23 mouse cellular contexts compared by ENCODE assay signal in genomic region chr14:48607131-48607530, GRCm38 (mm10).
DNase-seq lines count a peak whose midpoint lies in the region; ATAC-seq and TF ChIP-seq lines count a peak whose summit lies in the region.
"Had no signal": no experiment of that assay in that cellular context is flagged by ENCODE, and none has a peak within 500 bp of the region (broad histone marks: within the 10 kb centered on the region; RNA-seq: fewer than 3 reads in every experiment).

No protein-coding gene starts in this region.

- H3K4me1 ChIP-seq in forebrain, embryonic 12.5 days: peaks cover 7% of the 10 kb centered on the region
- peaks cover 6% of the 10 kb centered on the region for H3K4me1 ChIP-seq in forebrain, embryonic 16.5 days (replicated peaks; ENCODE audit: control insufficient read depth, insufficient read depth, low read length)
- H3K4me1 ChIP-seq in hindbrain, embryonic 12.5 days: peaks cover 5% of the 10 kb centered on the region; the same call in 1 of the 2 replicates
- no peaks in the 10 kb centered on the region for H3K4me1 ChIP-seq in hindbrain, embryonic 11.5 days (replicated peaks; ENCODE audit: control insufficient read depth, insufficient read depth, low read length)
- H3K4me1 ChIP-seq in liver, postnatal 0 days (ENCODE audit: insufficient read depth): no peaks in the 10 kb centered on the region
- no peaks in the 10 kb centered on the region for H3K4me1 ChIP-seq in intestine, embryonic 16.5 days (ENCODE audit: control insufficient read depth, insufficient read depth, low read length)
- H3K4me1 ChIP-seq: embryonic facial prominence, embryonic 12.5 days had no signal

- no peak overlapping the region for H3K9ac ChIP-seq in forebrain, embryonic 12.5 days
- H3K9ac ChIP-seq in forebrain, embryonic 16.5 days (replicated peaks; ENCODE audit: low read depth, low read length): no peak overlapping the region
- H3K9ac ChIP-seq in hindbrain, embryonic 12.5 days: no peak overlapping the region
- H3K9ac ChIP-seq in hindbrain, embryonic 11.5 days (ENCODE audit: low read depth, low read length): no peak overlapping the region
- no peak overlapping the region for H3K9ac ChIP-seq in liver, postnatal 0 days (replicated peaks)
- H3K9ac ChIP-seq in intestine, embryonic 16.5 days (ENCODE audit: low read depth, low read length): no peak overlapping the region
- H3K9ac ChIP-seq: embryonic facial prominence, embryonic 12.5 days; forebrain, embryonic 13.5 days; forebrain, postnatal 0 days had no signal

- ATAC-seq in forebrain, embryonic 12.5 days (ENCODE audit: low FRiP score): 0 out of 2 replicates have a peak, but pooled peaks have one; percentile 17
- no peak for ATAC-seq in forebrain, embryonic 16.5 days
- ATAC-seq in hindbrain, embryonic 12.5 days (ENCODE audit: low FRiP score): peak; percentile 32; the same call in 1 of the 2 replicates
- no peak for ATAC-seq in hindbrain, embryonic 11.5 days (ENCODE audit: low FRiP score)
- no peak for ATAC-seq in liver, postnatal 0 days
- no peak for ATAC-seq in intestine, embryonic 16.5 days
- ATAC-seq: CD4-positive, CD25-positive, alpha-beta regulatory T cell, adult 4 months; forebrain, embryonic 13.5 days; forebrain, postnatal 0 days had no signal

- no peak for DNase-seq in hindbrain, embryonic 11.5 days (ENCODE audit: low spot score)
- DNase-seq in retina, embryonic 14.5 days (ENCODE audit: low spot score): peak; percentile 73
- no peak for DNase-seq in liver, postnatal 0 days
- DNase-seq: adrenal gland, adult 2 months; adrenal gland, postnatal 10 days; adrenal gland, postnatal 25 days; B cell, adult 2 months; cerebellum, adult 11-12 months; cerebellum, adult 2 months; cerebellum, adult 9-10 months; cerebellum, postnatal 10 days; cerebellum, postnatal 25 days; forebrain, postnatal 0 days had no signal

- no peak overlapping the region for H3K4me2 ChIP-seq in forebrain, embryonic 12.5 days
- no peak overlapping the region for H3K4me2 ChIP-seq in forebrain, embryonic 16.5 days (ENCODE audit: low read length)
- no peak overlapping the region for H3K4me2 ChIP-seq in hindbrain, embryonic 12.5 days (replicated peaks)
- H3K4me2 ChIP-seq in hindbrain, embryonic 11.5 days (replicated peaks; ENCODE audit: low read depth, low read length): no peak overlapping the region
- H3K4me2 ChIP-seq in liver, postnatal 0 days (ENCODE audit: low read depth, low read length): no peak overlapping the region
- H3K4me2 ChIP-seq in intestine, embryonic 16.5 days (ENCODE audit: low read depth, low read length): no peak overlapping the region
- H3K4me2 ChIP-seq: embryonic facial prominence, embryonic 12.5 days; forebrain, embryonic 13.5 days had no signal

- no peaks in the 10 kb centered on the region for H3K9me3 ChIP-seq in forebrain, embryonic 12.5 days
- H3K9me3 ChIP-seq in forebrain, embryonic 16.5 days (ENCODE audit: control insufficient read depth, low read length): no peaks in the 10 kb centered on the region
- no peaks in the 10 kb centered on the region for H3K9me3 ChIP-seq in hindbrain, embryonic 12.5 days (replicated peaks)
- H3K9me3 ChIP-seq in hindbrain, embryonic 11.5 days (ENCODE audit: control insufficient read depth, low read length): no peaks in the 10 kb centered on the region
- no peaks in the 10 kb centered on the region for H3K9me3 ChIP-seq in liver, postnatal 0 days (ENCODE audit: low read length)
- H3K9me3 ChIP-seq in intestine, embryonic 16.5 days (ENCODE audit: control insufficient read depth, low read length): no peaks in the 10 kb centered on the region
- H3K9me3 ChIP-seq: embryonic facial prominence, embryonic 10.5 days; embryonic facial prominence, embryonic 12.5 days; forebrain, embryonic 13.5 days; G1E had no signal

- TF ChIP-seq EP300 in liver, postnatal 0 days (IDR thresholded peaks at IDR 0.05; ENCODE audit: low read depth): no peak

- H3K27ac ChIP-seq in forebrain, embryonic 12.5 days: no peak overlapping the region
- no peak overlapping the region for H3K27ac ChIP-seq in forebrain, embryonic 16.5 days (ENCODE audit: low read length)
- H3K27ac ChIP-seq in hindbrain, embryonic 12.5 days: no peak overlapping the region
- H3K27ac ChIP-seq in hindbrain, embryonic 11.5 days (ENCODE audit: low read depth, low read length): no peak overlapping the region
- H3K27ac ChIP-seq in liver, postnatal 0 days (ENCODE audit: low read depth): no peak overlapping the region
- no peak overlapping the region for H3K27ac ChIP-seq in intestine, embryonic 16.5 days (ENCODE audit: low read length)
- H3K27ac ChIP-seq: embryonic facial prominence, embryonic 10.5 days; embryonic facial prominence, embryonic 12.5 days; forebrain, embryonic 13.5 days had no signal

- no peaks in the 10 kb centered on the region for H3K36me3 ChIP-seq in forebrain, embryonic 12.5 days (replicated peaks)
- H3K36me3 ChIP-seq in forebrain, embryonic 16.5 days (ENCODE audit: control insufficient read depth, insufficient read depth): no peaks in the 10 kb centered on the region
- no peaks in the 10 kb centered on the region for H3K36me3 ChIP-seq in hindbrain, embryonic 12.5 days
- H3K36me3 ChIP-seq in hindbrain, embryonic 11.5 days (ENCODE audit: control insufficient read depth, insufficient read depth, low read length): no peaks in the 10 kb centered on the region
- no peaks in the 10 kb centered on the region for H3K36me3 ChIP-seq in liver, postnatal 0 days (replicated peaks; ENCODE audit: insufficient read depth, low read length)
- H3K36me3 ChIP-seq in intestine, embryonic 16.5 days (ENCODE audit: control insufficient read depth, insufficient read depth, low read length): no peaks in the 10 kb centered on the region
- H3K36me3 ChIP-seq: embryonic facial prominence, embryonic 10.5 days; embryonic facial prominence, embryonic 12.5 days; G1E had no signal

- TF ChIP-seq CTCF in liver, postnatal 0 days (IDR thresholded peaks at IDR 0.05; ENCODE audit: low read depth): no peak

- peaks cover 57% of the 10 kb centered on the region for H3K27me3 ChIP-seq in forebrain, embryonic 12.5 days
- H3K27me3 ChIP-seq in forebrain, embryonic 16.5 days (replicated peaks; ENCODE audit: control insufficient read depth, insufficient read depth, low read length): no peaks in the 10 kb centered on the region
- no peaks in the 10 kb centered on the region for H3K27me3 ChIP-seq in hindbrain, embryonic 12.5 days
- no peaks in the 10 kb centered on the region for H3K27me3 ChIP-seq in hindbrain, embryonic 11.5 days (ENCODE audit: control insufficient read depth, insufficient read depth, low read length)
- no peaks in the 10 kb centered on the region for H3K27me3 ChIP-seq in liver, postnatal 0 days (ENCODE audit: insufficient read depth, low read length)
- no peaks in the 10 kb centered on the region for H3K27me3 ChIP-seq in intestine, embryonic 16.5 days (replicated peaks; ENCODE audit: control insufficient read depth, insufficient read depth, low read length)
- H3K27me3 ChIP-seq: CH12.LX; embryonic facial prominence, embryonic 12.5 days had no signal

- WGBS in forebrain, embryonic 12.5 days: 12% methylated on average over 6 of the region's 6 CpGs
- WGBS in forebrain, embryonic 16.5 days: 8% methylated on average over 6 of the region's 6 CpGs
- WGBS in hindbrain, embryonic 12.5 days: 52% methylated on average over 6 of the region's 6 CpGs
- 58% methylated on average over 6 of the region's 6 CpGs for WGBS in hindbrain, embryonic 11.5 days
- WGBS in liver, postnatal 0 days (ENCODE audit: insufficient replicate concordance): 78% methylated on average over 6 of the region's 6 CpGs
- WGBS in intestine, embryonic 16.5 days: 74% methylated on average over 6 of the region's 6 CpGs

- no peak overlapping the region for H3K4me3 ChIP-seq in forebrain, embryonic 12.5 days (replicated peaks)
- H3K4me3 ChIP-seq in forebrain, embryonic 16.5 days (replicated peaks; ENCODE audit: low read length): no peak overlapping the region
- H3K4me3 ChIP-seq in hindbrain, embryonic 12.5 days: no peak overlapping the region
- no peak overlapping the region for H3K4me3 ChIP-seq in hindbrain, embryonic 11.5 days (ENCODE audit: low read depth, low read length)
- no peak overlapping the region for H3K4me3 ChIP-seq in liver, postnatal 0 days (ENCODE audit: low read depth, low read length)
- H3K4me3 ChIP-seq in intestine, embryonic 16.5 days (ENCODE audit: low read length): no peak overlapping the region
- H3K4me3 ChIP-seq: embryonic facial prominence, embryonic 10.5 days; embryonic facial prominence, embryonic 12.5 days; forebrain, embryonic 13.5 days had no signal

Comparison
In these comparisons a context has a peak if more than half of its experiments do, and no peak if none do; other contexts are left out.
1. ATAC-seq: peak in forebrain, embryonic 12.5 days (single experiment) and hindbrain, embryonic 12.5 days (single experiment); none in forebrain, embryonic 16.5 days (single experiment), hindbrain, embryonic 11.5 days (single experiment), liver, postnatal 0 days (single experiment) and intestine, embryonic 16.5 days (single experiment).